Mouse (Mus musculus): ENCODE measurements around the gene Sowaha.

Gene Sowaha

GRCm38 (mm10) chr11:53469968-53470695, 9.9 kb downstream of the Sowaha start, which contains the start of gene Gm9837:
Gm9837 (minus strand) TSS chr11:53470479.
- DNase-seq, result peak; percentile 94

- DNase-seq, result no peak
Observed at GRCm38 (mm10) chr11:53469294-53469967, 10.6 kb downstream of the Sowaha start.

- DNase-seq, result peak; percentile 77
Observed at GRCm38 (mm10) chr11:53466231-53466971, 13.7 kb downstream of the Sowaha start.

- no peak for DNase-seq
Observed at GRCm38 (mm10) chr11:53463551-53464424, 16.3 kb downstream of the Sowaha start.

- no peak for DNase-seq
Observed at GRCm38 (mm10) chr11:53461727-53462126, 18.3 kb downstream of the Sowaha start.

GRCm38 (mm10) chr11:53460192-53460591, 19.9 kb downstream of the Sowaha start:
- no peak for DNase-seq

- DNase-seq, result no peak
Observed at GRCm38 (mm10) chr11:53458996-53459395, 21.1 kb downstream of the Sowaha start.

GRCm38 (mm10) chr11:53457372-53457954, 22.6 kb downstream of the Sowaha start:
- no peak for DNase-seq

- DNase-seq, result no peak
Observed at GRCm38 (mm10) chr11:53456474-53457371, 23.4 kb downstream of the Sowaha start, which contains the start of the genes Gm10447 and Shroom1. Gm10447 (minus strand) TSS chr11:53457110. Shroom1 (plus strand) TSS chr11:53457205.

- DNase-seq, result no peak
Observed at GRCm38 (mm10) chr11:53453031-53453430, 27.0 kb downstream of the Sowaha start.

- DNase-seq, result no peak
Observed at GRCm38 (mm10) chr11:53452396-53452795, 27.7 kb downstream of the Sowaha start.

GRCm38 (mm10) chr11:53451361-53451760, 28.7 kb downstream of the Sowaha start:
- DNase-seq, result no peak

- DNase-seq, result no peak
Observed at GRCm38 (mm10) chr11:53450070-53450705, 29.9 kb downstream of the Sowaha start.

- DNase-seq, result no peak
Observed at GRCm38 (mm10) chr11:53448529-53448928, 31.5 kb downstream of the Sowaha start.

- DNase-seq, result no peak
Observed at GRCm38 (mm10) chr11:53447996-53448395, 32.1 kb downstream of the Sowaha start.

GRCm38 (mm10) chr11:53446183-53446582, 33.9 kb downstream of the Sowaha start:
- DNase-seq, result no peak

- no peak for DNase-seq
Observed at GRCm38 (mm10) chr11:53445562-53445961, 34.5 kb downstream of the Sowaha start.

- DNase-seq, result no peak
Observed at GRCm38 (mm10) chr11:53443861-53444260, 36.2 kb downstream of the Sowaha start.

- DNase-seq, result no peak
Observed at GRCm38 (mm10) chr11:53441921-53442320, 38.2 kb downstream of the Sowaha start.

- no peak for DNase-seq
Observed at GRCm38 (mm10) chr11:53436338-53436737, 43.7 kb downstream of the Sowaha start.

Data from layer of hippocampus, adult 9-11 months (tissue).